Mouse (Mus musculus) kidney, embryonic 15.5 days (tissue): Measurements from ENCODE around the gene Tulp2. TPM values are rescaled to one million over a fixed set of nuclear protein-coding genes. Genes with fewer than 3 reads are reported as not detected.
A peak's percentile ranks its signal among the peaks of the same experiment; 100 is the strongest.
"Not testable (repeated sequence)": the region's sequence is repeated elsewhere in the genome, so short reads cannot be mapped to it uniquely, and the experiment has no call there.

ENCODE experiments used
- ATAC-seq: fragments of 200-750 bp; cut with Nextera tagmentation; replicated peaks from 2 replicates; pipeline ENCODE4 v1.8.0; 2017; ENCODE audit warnings: moderate TSS enrichment; ENCODE audit not compliant: low FRiP score
- H3K27ac ChIP-seq: fragments of 300-500 bp; sonication (generic); 2 replicates; pipeline ENCODE4 v1.5.1; 2015; ENCODE audit warnings: mild to moderate bottlenecking, inconsistent platforms
- H3K27me3 ChIP-seq: fragments of 300-500 bp; sonication (generic); 2 replicates; pipeline ENCODE4 v1.6.1; 2015; ENCODE audit warnings: inconsistent platforms
- H3K36me3 ChIP-seq: fragments of 300-500 bp; sonication (generic); 2 replicates; pipeline ENCODE4 v1.6.1; 2015; ENCODE audit warnings: inconsistent platforms
- H3K4me1 ChIP-seq: fragments of 300-500 bp; sonication (generic); 2 replicates; pipeline ENCODE4 v1.6.1; 2015; ENCODE audit warnings: inconsistent platforms
- H3K4me2 ChIP-seq: fragments of 300-500 bp; sonication (generic); 2 replicates; pipeline ENCODE4 v1.6.1; 2015; ENCODE audit warnings: moderate library complexity, mild to moderate bottlenecking, inconsistent platforms
- H3K4me3 ChIP-seq: fragments of 300-500 bp; sonication (generic); replicated peaks from 2 replicates; pipeline ENCODE4 v1.5.1; 2015; ENCODE audit warnings: mild to moderate bottlenecking, inconsistent platforms
- H3K9ac ChIP-seq: fragments of 300-500 bp; sonication (generic); 2 replicates; pipeline ENCODE4 v1.6.1; 2015; ENCODE audit warnings: mild to moderate bottlenecking, inconsistent platforms
- H3K9me3 ChIP-seq: fragments of 300-500 bp; sonication (generic); replicated peaks from 2 replicates; pipeline ENCODE4 v1.6.1; 2016; ENCODE audit warnings: inconsistent platforms
- WGBS: fragments of 180-500 bp; shearing (Covaris S2); methylation state at CpG from one replicate; pipeline ENCODE4 v1.1.7; 2015; ENCODE audit warnings: mixed read lengths; 5-methylcytosine and 5-hydroxymethylcytosine counted together
- polyA plus RNA-seq: library from polyadenylated mRNA; unstranded; fragments of >200 nt; fragmentation: Nextera tagmentation; extraction: Ambion mirVana; gene quantifications from 2 replicates; pipeline ENCODE4 v1.2.1, GENCODE M21; 2015

The Tulp2 gene
- polyA plus RNA-seq, 1 experiment from 2014 or later = 1.0 TPM

GRCm38 (mm10) chr7:45492225-45492844 is 10.7 kb downstream of the Tulp2 start:
- no peaks in the 10 kb centered on the region for H3K9me3 ChIP-seq
- WGBS = 95% methylated on average over 8 of the region's 8 CpGs
- H3K4me2 ChIP-seq = no peak overlapping the region
- no peak for ATAC-seq
- no peak overlapping the region for H3K9ac ChIP-seq
- no peak overlapping the region for H3K27ac ChIP-seq
- peaks cover 53% of the 10 kb centered on the region for H3K36me3 ChIP-seq
- H3K4me3 ChIP-seq = no peak overlapping the region
- no peaks in the 10 kb centered on the region for H3K27me3 ChIP-seq
- peaks cover 34% of the 10 kb centered on the region for H3K4me1 ChIP-seq

- no peak overlapping the region for H3K4me3 ChIP-seq
- H3K36me3 ChIP-seq = peaks cover 59% of the 10 kb centered on the region
- no peak overlapping the region for H3K4me2 ChIP-seq
- no peaks in the 10 kb centered on the region for H3K27me3 ChIP-seq
- 92% methylated on average over 5 of the region's 5 CpGs for WGBS
- H3K27ac ChIP-seq = no peak overlapping the region
- no peaks in the 10 kb centered on the region for H3K9me3 ChIP-seq
- H3K4me1 ChIP-seq = peaks cover 28% of the 10 kb centered on the region
- no peak for ATAC-seq
- no peak overlapping the region for H3K9ac ChIP-seq
These were observed 11.3 kb downstream of the Tulp2 start for GRCm38 (mm10) chr7:45492951-45493350.

- Histone ChIP-seq H3K27ac (no peak overlapping the region), H3K36me3 (peaks cover 75% of the 10 kb centered on the region)
- WGBS = 86% methylated on average over 9 of the region's 9 CpGs
These were observed 12.9 kb downstream of the Tulp2 start for GRCm38 (mm10) chr7:45494548-45494947.

GRCm38 (mm10) chr7:45498427-45498826 is 16.8 kb downstream of the Tulp2 start:
- ATAC-seq = no peak
- H3K36me3 ChIP-seq = peaks cover 97% of the 10 kb centered on the region
- no peak overlapping the region for H3K27ac ChIP-seq
- H3K4me2 ChIP-seq = no peak overlapping the region
- H3K9me3 ChIP-seq = no peaks in the 10 kb centered on the region
- H3K27me3 ChIP-seq = no peaks in the 10 kb centered on the region
- H3K4me3 ChIP-seq = no peak overlapping the region
- H3K4me1 ChIP-seq = no peaks in the 10 kb centered on the region
- 97% methylated on average over 6 of the region's 6 CpGs for WGBS
- H3K9ac ChIP-seq = no peak overlapping the region

More at GRCm38 (mm10) chr7:45494548-45494947, 12.9 kb downstream of the Tulp2 start:
- ATAC-seq = no peak
- Histone ChIP-seq H3K4me1 (peaks cover 15% of the 10 kb centered on the region), H3K27me3 (no peaks in the 10 kb centered on the region), H3K9me3 (no peaks in the 10 kb centered on the region), H3K9ac (no peak overlapping the region), H3K4me3 (no peak overlapping the region), H3K4me2 (no peak overlapping the region)

- Histone ChIP-seq H3K27ac (no peak overlapping the region), H3K9me3 (no peaks in the 10 kb centered on the region), H3K4me3 (no peak overlapping the region), H3K4me1 (peaks cover 25% of the 10 kb centered on the region), H3K27me3 (no peaks in the 10 kb centered on the region), H3K36me3 (peaks cover 46% of the 10 kb centered on the region), H3K4me2 (no peak overlapping the region), H3K9ac (no peak overlapping the region)
- no peak for ATAC-seq
- 79% methylated on average over 6 of the region's 6 CpGs for WGBS
These were observed 25.9 kb downstream of the Tulp2 start for GRCm38 (mm10) chr7:45507583-45507982.

- ATAC-seq = no peak
- H3K4me2 ChIP-seq = peak overlapping the region; percentile 94
- WGBS = 49% methylated on average over 6 of the region's 6 CpGs
These were observed 26.9 kb downstream of the Tulp2 start for GRCm38 (mm10) chr7:45508561-45508960.

GRCm38 (mm10) chr7:45509181-45509882 is 27.7 kb downstream of the Tulp2 start:
- Histone ChIP-seq H3K36me3 (peaks cover 34% of the 10 kb centered on the region), H3K4me3 (peak overlapping the region; percentile 68), H3K4me1 (peaks cover 25% of the 10 kb centered on the region), H3K4me2 (peak overlapping the region; percentile 94), H3K9me3 (no peaks in the 10 kb centered on the region), H3K27me3 (no peaks in the 10 kb centered on the region), H3K9ac (peak overlapping the region; percentile 78), H3K27ac (peak overlapping the region; percentile 98)
- 21% methylated on average over 19 of the region's 19 CpGs for WGBS
- peak; percentile 13; the same call in 1 of the 2 replicates for ATAC-seq

More at GRCm38 (mm10) chr7:45508561-45508960, 26.9 kb downstream of the Tulp2 start:
- peaks cover 25% of the 10 kb centered on the region for H3K4me1 ChIP-seq
- no peaks in the 10 kb centered on the region for H3K27me3 ChIP-seq
- H3K4me3 ChIP-seq = peak overlapping the region; percentile 68
- H3K9ac ChIP-seq = 0 out of 2 replicates have a peak overlapping the region, but pooled peaks have one; percentile 78
- H3K36me3 ChIP-seq = peaks cover 38% of the 10 kb centered on the region
- no peaks in the 10 kb centered on the region for H3K9me3 ChIP-seq
- peak overlapping the region; percentile 98; the same call in 1 of the 2 replicates for H3K27ac ChIP-seq

GRCm38 (mm10) chr7:45509912-45510787 is 28.5 kb downstream of the Tulp2 start, which contains the start of gene Nucb1:
Gene Nucb1, minus strand, starts transcription at chr7:45510406.
- under 1% methylated on average over 44 of the region's 44 CpGs for WGBS
- Histone ChIP-seq H3K4me3 (peak within 1 kb of the TSS; percentile 68), H3K9ac (peak within 1 kb of the TSS; percentile 78), H3K9me3 (no peaks in the 10 kb centered on the region), H3K27me3 (no peaks in the 10 kb centered on the region), H3K27ac (peak within 1 kb of the TSS; percentile 98), H3K4me1 (peaks cover 29% of the 10 kb centered on the region), H3K36me3 (peaks cover 28% of the 10 kb centered on the region), H3K4me2 (peak within 1 kb of the TSS; percentile 94)
- peak; percentile 91 for ATAC-seq

- Histone ChIP-seq H3K9me3 (no peaks in the 10 kb centered on the region), H3K4me3 (no peak overlapping the region), H3K9ac (no peak overlapping the region), H3K4me1 (peaks cover 19% of the 10 kb centered on the region), H3K27ac (no peak overlapping the region), H3K27me3 (no peaks in the 10 kb centered on the region), H3K4me2 (no peak overlapping the region), H3K36me3 (no peaks in the 10 kb centered on the region)
- no peak for ATAC-seq
- WGBS = 87% methylated on average over 7 of the region's 7 CpGs
These were observed 32.7 kb downstream of the Tulp2 start for GRCm38 (mm10) chr7:45514411-45514810.

GRCm38 (mm10) chr7:45515436-45515835 is 33.8 kb downstream of the Tulp2 start:
- Histone ChIP-seq H3K27ac (peak overlapping the region; percentile 48), H3K9ac (no peak overlapping the region), H3K9me3 (no peaks in the 10 kb centered on the region), H3K27me3 (no peaks in the 10 kb centered on the region), H3K36me3 (no peaks in the 10 kb centered on the region), H3K4me1 (peaks cover 20% of the 10 kb centered on the region), H3K4me2 (peak overlapping the region; percentile 41), H3K4me3 (0 out of 2 replicates have a peak overlapping the region, but pooled peaks have one; percentile 6)
- WGBS = 18% methylated on average over 16 of the region's 16 CpGs
- ATAC-seq = peak; percentile 69

GRCm38 (mm10) chr7:45516846-45517245 is 35.2 kb downstream of the Tulp2 start:
- not testable (repeated sequence) for H3K4me3 ChIP-seq, H3K27ac ChIP-seq, H3K9me3 ChIP-seq, H3K36me3 ChIP-seq, H3K4me2 ChIP-seq, ATAC-seq, H3K27me3 ChIP-seq, H3K9ac ChIP-seq
- 67% methylated on average over 5 of the region's 5 CpGs for WGBS
- peaks cover 28% of the 10 kb centered on the region for H3K4me1 ChIP-seq
